Mouse (Mus musculus) forebrain, embryonic 13.5 days (tissue): ENCODE measurements around the gene Gng12. TPM values are rescaled to one million over a fixed set of nuclear protein-coding genes. Genes with fewer than 3 reads are reported as not detected.

Source experiments
- ATAC-seq: fragments of 200-750 bp; cut with Nextera tagmentation; 2 replicates; pipeline ENCODE4 v1.8.0; 2017
- H3K27ac ChIP-seq: fragments of 300-500 bp; sonication (generic); 2 replicates; pipeline ENCODE4 v1.5.1; 2015; ENCODE audit warnings: inconsistent platforms, mild to moderate bottlenecking, moderate library complexity
- H3K27me3 ChIP-seq: fragments of 300-500 bp; sonication (generic); 2 replicates; pipeline ENCODE4 v1.6.1; 2015; ENCODE audit warnings: mild to moderate bottlenecking, inconsistent platforms
- H3K36me3 ChIP-seq: fragments of 300-500 bp; sonication (generic); 2 replicates; pipeline ENCODE4 v1.6.1; 2015; ENCODE audit warnings: mild to moderate bottlenecking, inconsistent platforms; ENCODE audit not compliant: poor library complexity, severe bottlenecking
- H3K4me1 ChIP-seq: fragments of 300-500 bp; sonication (generic); 2 replicates; pipeline ENCODE4 v1.6.1; 2015; ENCODE audit warnings: inconsistent platforms
- H3K4me2 ChIP-seq: fragments of 300-500 bp; sonication (generic); 2 replicates; pipeline ENCODE4 v1.6.1; 2015; ENCODE audit warnings: inconsistent platforms, mild to moderate bottlenecking, moderate library complexity
- H3K4me3 ChIP-seq: fragments of 300-500 bp; sonication (generic); 2 replicates; pipeline ENCODE4 v1.5.1; 2015; ENCODE audit warnings: mild to moderate bottlenecking, inconsistent platforms
- H3K9ac ChIP-seq: fragments of 300-500 bp; sonication (generic); 2 replicates; pipeline ENCODE4 v1.6.1; 2015; ENCODE audit warnings: mild to moderate bottlenecking, inconsistent platforms
- H3K9me3 ChIP-seq: fragments of 300-500 bp; sonication (generic); replicated peaks from 2 replicates; pipeline ENCODE4 v1.6.1; 2016; ENCODE audit warnings: inconsistent platforms
- WGBS: fragments of 180-500 bp; shearing (Covaris S2); methylation state at CpG from one replicate; pipeline ENCODE4 v1.1.7; 2015; 5-methylcytosine and 5-hydroxymethylcytosine counted together
- polyA plus RNA-seq: library from polyadenylated mRNA; unstranded; fragments of >200 nt; fragmentation: Nextera tagmentation; extraction: Ambion mirVana; gene quantifications from 2 replicates; pipeline ENCODE4 v1.2.1, GENCODE M21; 2015

Gng12 gene
- polyA plus RNA-seq, 1 experiment from 2014 or later: 22.4 TPM

- 4% methylated on average over 19 of the region's 19 CpGs for WGBS
- no peak overlapping the region for H3K27ac ChIP-seq
These were observed 139.4 kb downstream of the Gng12 start for GRCm38 (mm10) chr6:67035388-67036299.

GRCm38 (mm10) chr6:67036356-67036811, 140.2 kb downstream of the Gng12 start:
- H3K9me3 ChIP-seq: no peaks in the 10 kb centered on the region
- H3K27me3 ChIP-seq: no peaks in the 10 kb centered on the region; the same call in 1 of the 2 replicates
- no peaks in the 10 kb centered on the region for H3K36me3 ChIP-seq
- peak; percentile 66 for ATAC-seq
- peak overlapping the region; percentile 82 for H3K27ac ChIP-seq
- H3K4me2 ChIP-seq: peak overlapping the region; percentile 79
- H3K9ac ChIP-seq: peak overlapping the region; percentile 83
- WGBS: under 1% methylated on average over 29 of the region's 29 CpGs
- H3K4me1 ChIP-seq: peaks cover 15% of the 10 kb centered on the region
- peak overlapping the region; percentile 75 for H3K4me3 ChIP-seq

More at GRCm38 (mm10) chr6:67035388-67036299, 139.4 kb downstream of the Gng12 start:
- no peak for ATAC-seq
- peak overlapping the region; percentile 79 for H3K4me2 ChIP-seq
- peaks cover 18% of the 10 kb centered on the region for H3K4me1 ChIP-seq
- no peaks in the 10 kb centered on the region for H3K36me3 ChIP-seq
- H3K9me3 ChIP-seq: no peaks in the 10 kb centered on the region
- H3K27me3 ChIP-seq: no peaks in the 10 kb centered on the region; the same call in 1 of the 2 replicates
- peak overlapping the region; percentile 83 for H3K9ac ChIP-seq
- peak overlapping the region; percentile 75 for H3K4me3 ChIP-seq

- peak within 1 kb of the TSS; percentile 79 for H3K4me2 ChIP-seq
- 0% methylated on average over 66 of the region's 69 CpGs for WGBS
- peaks cover 15% of the 10 kb centered on the region for H3K4me1 ChIP-seq
- ATAC-seq: peak; percentile 97
- H3K9me3 ChIP-seq: no peaks in the 10 kb centered on the region
- H3K4me3 ChIP-seq: peak within 1 kb of the TSS; percentile 75
- H3K9ac ChIP-seq: peak within 1 kb of the TSS; percentile 83
- no peaks in the 10 kb centered on the region; the same call in 1 of the 2 replicates for H3K27me3 ChIP-seq
- H3K27ac ChIP-seq: peak within 1 kb of the TSS; percentile 82
- H3K36me3 ChIP-seq: no peaks in the 10 kb centered on the region
These were observed 140.8 kb downstream of the Gng12 start, which contains the start of gene Gadd45a for GRCm38 (mm10) chr6:67036837-67037628. Gadd45a (minus strand) TSS chr6:67037457.

GRCm38 (mm10) chr6:67038964-67039363, 142.8 kb downstream of the Gng12 start:
- whole genome bisulfite sequencing: 93% methylated on average over 2 of the region's 3 CpGs

GRCm38 (mm10) chr6:67040904-67041410, 144.8 kb downstream of the Gng12 start:
- Histone ChIP-seq H3K4me2 (no peak overlapping the region), H3K4me1 (peaks cover 3% of the 10 kb centered on the region), H3K27ac (no peak overlapping the region), H3K36me3 (no peaks in the 10 kb centered on the region), H3K4me3 (no peak overlapping the region), H3K9me3 (no peaks in the 10 kb centered on the region), H3K27me3 (no peaks in the 10 kb centered on the region), H3K9ac (no peak overlapping the region)
- WGBS: 57% methylated on average over 4 of the region's 4 CpGs
- ATAC-seq: no peak

More at GRCm38 (mm10) chr6:67038964-67039363, 142.8 kb downstream of the Gng12 start:
- no peak overlapping the region for H3K4me3 ChIP-seq
- peaks cover 15% of the 10 kb centered on the region for H3K4me1 ChIP-seq
- no peaks in the 10 kb centered on the region; the same call in 1 of the 2 replicates for H3K27me3 ChIP-seq
- ATAC-seq: no peak
- H3K9me3 ChIP-seq: no peaks in the 10 kb centered on the region
- H3K4me2 ChIP-seq: no peak overlapping the region
- H3K27ac ChIP-seq: no peak overlapping the region
- H3K9ac ChIP-seq: no peak overlapping the region
- H3K36me3 ChIP-seq: no peaks in the 10 kb centered on the region

GRCm38 (mm10) chr6:67045424-67045823, 149.2 kb downstream of the Gng12 start:
- H3K27me3 ChIP-seq: no peaks in the 10 kb centered on the region
- H3K4me1 ChIP-seq: peaks cover 17% of the 10 kb centered on the region
- no peak overlapping the region for H3K9ac ChIP-seq
- H3K4me2 ChIP-seq: no peak overlapping the region
- no peak overlapping the region for H3K4me3 ChIP-seq
- WGBS: 94% methylated on average over 3 of the region's 3 CpGs
- no peaks in the 10 kb centered on the region for H3K9me3 ChIP-seq
- no peak overlapping the region for H3K27ac ChIP-seq
- ATAC-seq: no peak
- no peaks in the 10 kb centered on the region for H3K36me3 ChIP-seq

GRCm38 (mm10) chr6:67046937-67047336, 150.7 kb downstream of the Gng12 start:
- ATAC-seq: no peak
- Histone ChIP-seq H3K4me2 (no peak overlapping the region), H3K4me1 (peaks cover 17% of the 10 kb centered on the region), H3K36me3 (no peaks in the 10 kb centered on the region), H3K9ac (no peak overlapping the region), H3K27me3 (no peaks in the 10 kb centered on the region), H3K27ac (no peak overlapping the region), H3K9me3 (no peaks in the 10 kb centered on the region), H3K4me3 (no peak overlapping the region)
- WGBS: 85% methylated on average over 3 of the region's 3 CpGs

GRCm38 (mm10) chr6:67048052-67048691, 152.0 kb downstream of the Gng12 start:
- Histone ChIP-seq H3K9me3 (no peaks in the 10 kb centered on the region), H3K4me1 (peaks cover 17% of the 10 kb centered on the region), H3K4me2 (no peak overlapping the region), H3K27ac (no peak overlapping the region), H3K36me3 (no peaks in the 10 kb centered on the region), H3K9ac (no peak overlapping the region), H3K4me3 (no peak overlapping the region), H3K27me3 (no peaks in the 10 kb centered on the region)
- 66% methylated on average over 3 of the region's 3 CpGs for WGBS
- peak; percentile 65 for ATAC-seq

GRCm38 (mm10) chr6:67048880-67049694, 152.9 kb downstream of the Gng12 start:
- Histone ChIP-seq H3K4me2 (no peak overlapping the region), H3K4me3 (no peak overlapping the region), H3K36me3 (no peaks in the 10 kb centered on the region), H3K9ac (no peak overlapping the region), H3K27me3 (no peaks in the 10 kb centered on the region), H3K27ac (0 out of 2 replicates have a peak overlapping the region, but pooled peaks have one; percentile 10), H3K9me3 (no peaks in the 10 kb centered on the region), H3K4me1 (peaks cover 17% of the 10 kb centered on the region)
- WGBS: 35% methylated on average over 7 of the region's 7 CpGs
- peak; percentile 84 for ATAC-seq

GRCm38 (mm10) chr6:67049695-67050038, 153.5 kb downstream of the Gng12 start:
- 0 out of 2 replicates have a peak overlapping the region, but pooled peaks have one; percentile 10 for H3K27ac ChIP-seq
- H3K27me3 ChIP-seq: no peaks in the 10 kb centered on the region
- no peak overlapping the region for H3K4me3 ChIP-seq
- no peaks in the 10 kb centered on the region for H3K36me3 ChIP-seq
- ATAC-seq: peak; percentile 56
- H3K4me1 ChIP-seq: peaks cover 17% of the 10 kb centered on the region
- 36% methylated on average over 2 of the region's 2 CpGs for WGBS
- no peak overlapping the region for H3K4me2 ChIP-seq
- H3K9ac ChIP-seq: no peak overlapping the region
- H3K9me3 ChIP-seq: no peaks in the 10 kb centered on the region

GRCm38 (mm10) chr6:67050063-67050462, 153.9 kb downstream of the Gng12 start:
- Histone ChIP-seq H3K27me3 (no peaks in the 10 kb centered on the region), H3K9ac (no peak overlapping the region), H3K9me3 (no peaks in the 10 kb centered on the region), H3K36me3 (no peaks in the 10 kb centered on the region), H3K4me2 (no peak overlapping the region), H3K4me1 (peaks cover 17% of the 10 kb centered on the region), H3K4me3 (no peak overlapping the region), H3K27ac (no peak overlapping the region)
- WGBS: 75% methylated on average over 1 of the region's 1 CpGs
- no peak for ATAC-seq
